Comparison of ENCODE assay signal across 29 mouse cellular contexts in genomic region chr16:92353897-92354296, GRCm38 (mm10). TPM values are rescaled to one million over a fixed set of nuclear protein-coding genes. Genes with fewer than 3 reads are reported as not detected.
"Had no signal": no experiment of that assay in that cellular context is flagged by ENCODE, and none has a peak within 500 bp of the region (broad histone marks: within the 10 kb centered on the region; RNA-seq: fewer than 3 reads in every experiment).

No protein-coding gene starts in this region.

- H3K36me3 ChIP-seq: limb, embryonic 13.5 days; liver, embryonic 13.5 days; midbrain, embryonic 12.5 days; midbrain, embryonic 15.5 days; neural tube, embryonic 13.5 days had no signal

- H3K27me3 ChIP-seq: midbrain, embryonic 15.5 days; neural tube, embryonic 13.5 days had no signal

- ATAC-seq: midbrain, embryonic 15.5 days had no signal

- H3K4me3 ChIP-seq: limb, embryonic 13.5 days; liver, embryonic 13.5 days; midbrain, embryonic 12.5 days; midbrain, embryonic 15.5 days; myocyte; neural tube, embryonic 13.5 days had no signal

- DNase-seq: kidney, adult 18-20 months; kidney, adult 9 months; kidney, postnatal 14 days; kidney, postnatal 4 days; liver, embryonic 13.5 days; lung, adult 2 months; retina, postnatal 1 day; right cerebral cortex, postnatal 25 days; thymus, adult 2 months; thymus, postnatal 25 days had no signal

- H3K4me2 ChIP-seq: limb, embryonic 13.5 days; liver, embryonic 13.5 days; midbrain, embryonic 12.5 days; midbrain, embryonic 15.5 days; neural tube, embryonic 13.5 days had no signal

- H3K9me3 ChIP-seq: limb, embryonic 13.5 days; liver, embryonic 13.5 days; midbrain, embryonic 12.5 days; midbrain, embryonic 15.5 days; neural tube, embryonic 13.5 days had no signal

- H3K27ac ChIP-seq: limb, embryonic 13.5 days; liver, embryonic 13.5 days; macrophage; midbrain, embryonic 12.5 days; midbrain, embryonic 15.5 days; neural tube, embryonic 13.5 days; stomach, postnatal 0 days had no signal

- H3K9ac ChIP-seq: limb, embryonic 13.5 days; liver, embryonic 13.5 days; midbrain, embryonic 12.5 days; midbrain, embryonic 15.5 days; neural tube, embryonic 13.5 days had no signal

RNA-seq across cellular contexts. Expression of gene Kcne1, which starts 5.4 kb away (rescaled TPM):
- total RNA-seq: layer of hippocampus, adult 18-20 months; layer of hippocampus, postnatal 14 days; left cerebral cortex, postnatal 14 days; liver, adult 2 months; megakaryocyte, adult 5-6 weeks; neutrophil, adult 5-6 weeks had no signal
- polyA plus RNA-seq: liver, adult 2 months; liver, embryonic 16.5 days; lung, adult 2 months; macrophage; midbrain, embryonic 12.5 days; midbrain, embryonic 15.5 days; myocyte; neural tube, embryonic 13.5 days; small intestine, adult 2 months; spleen, adult 2 months had no signal

RNA-seq across cellular contexts. Expression of gene Fam243, which starts 32.7 kb away (rescaled TPM):
- total RNA-seq: layer of hippocampus, adult 18-20 months; layer of hippocampus, postnatal 14 days; left cerebral cortex, adult 8-10 months; left cerebral cortex, postnatal 14 days; liver, adult 2 months; megakaryocyte, adult 5-6 weeks; neutrophil, adult 5-6 weeks had no signal
- polyA plus RNA-seq: limb, embryonic 13.5 days; liver, adult 2 months; liver, embryonic 13.5 days; liver, embryonic 16.5 days; lung, adult 2 months; lung, embryonic 16.5 days; macrophage; midbrain, embryonic 12.5 days; myocyte; neural tube, embryonic 13.5 days; small intestine, adult 2 months; spleen, adult 2 months; stomach, embryonic 14.5 days; stomach, postnatal 0 days had no signal
